Mouse (Mus musculus) testis, adult 2 months (tissue): ENCODE results near the gene Plpp7. TPM values are rescaled to one million over a fixed set of nuclear protein-coding genes. Genes with fewer than 3 reads are reported as not detected.
A peak's percentile ranks its signal among the peaks of the same experiment; 100 is the strongest.

Source experiments
- H3K27ac ChIP-seq: fragments of 200-500 bp; 2 replicates; pipeline ENCODE4 v1.5.1; 2012; ENCODE audit warnings: low read depth, low read length; ENCODE audit not compliant: control insufficient read depth, insufficient read depth
- H3K27me3 ChIP-seq: fragments of 200-500 bp; 2 replicates; pipeline ENCODE4 v1.6.1; 2012; ENCODE audit warnings: mild to moderate bottlenecking, low read length, moderate library complexity; ENCODE audit not compliant: control insufficient read depth, insufficient read depth
- H3K36me3 ChIP-seq: fragments of 200-500 bp; 2 replicates; pipeline ENCODE4 v1.6.1; 2012; ENCODE audit warnings: mild to moderate bottlenecking, low read length; ENCODE audit not compliant: control insufficient read depth, insufficient read depth
- H3K4me1 ChIP-seq: fragments of 200-500 bp; 2 replicates; pipeline ENCODE4 v1.6.1; 2012; ENCODE audit warnings: low read length; ENCODE audit not compliant: control insufficient read depth, insufficient read depth
- H3K4me3 ChIP-seq: fragments of 200-500 bp; 2 replicates; pipeline ENCODE4 v1.5.1; 2012; ENCODE audit warnings: low read depth, mild to moderate bottlenecking, low read length, moderate library complexity, mixed read lengths; ENCODE audit not compliant: control insufficient read depth
- CTCF ChIP-seq: fragments of 200-500 bp; IDR thresholded peaks from 2 replicates; pipeline ENCODE4 v1.5.1; 2012; ENCODE audit warnings: low read depth, mild to moderate bottlenecking, inconsistent platforms, low read length, moderate library complexity; ENCODE audit not compliant: control insufficient read depth, insufficient read depth, insufficient replicate concordance
- POLR2A ChIP-seq: fragments of 200-500 bp; IDR thresholded peaks from 2 replicates; pipeline ENCODE4 v1.6.1; 2012; ENCODE audit warnings: low read depth, mild to moderate bottlenecking, inconsistent platforms, low read length, moderate library complexity; ENCODE audit not compliant: control insufficient read depth
- polyA plus RNA-seq: library from polyadenylated mRNA; depleted of rRNA; stranded (reverse); fragments of >200 nt; gene quantifications from 2 replicates; pipeline ENCODE4 v1.2.3, GENCODE M21; 2012

Gene Plpp7
- polyA plus RNA-seq, 1 experiment: 4.7 TPM

DNA sequence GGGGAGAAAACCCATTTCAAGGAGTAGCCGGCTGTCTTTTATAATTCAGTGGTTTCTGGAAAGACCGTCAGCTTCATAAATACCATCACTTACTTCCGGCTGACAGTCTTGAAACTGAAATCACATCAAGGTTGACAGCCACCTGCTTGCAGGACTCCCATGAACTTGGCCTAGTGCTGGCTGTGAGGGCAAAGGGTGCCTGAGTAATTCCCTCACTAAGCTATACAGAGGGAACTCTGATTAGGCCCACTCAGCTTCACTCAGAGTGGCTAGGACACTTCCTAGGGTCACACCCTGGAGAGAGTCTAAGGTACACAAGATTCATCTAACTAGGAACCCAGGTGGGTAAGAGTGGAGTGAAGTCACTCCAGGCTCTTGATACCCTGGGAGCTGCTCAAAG is 14.6 kb upstream of the Plpp7 start:
- TF ChIP-seq CTCF (no peak), POLR2A (no peak)
- H3K27me3 ChIP-seq: no peaks in the 10 kb centered on the region
- H3K4me3 ChIP-seq: peak overlapping the region; percentile 76
- H3K36me3 ChIP-seq: no peaks in the 10 kb centered on the region
- peaks cover 14% of the 10 kb centered on the region for H3K4me1 ChIP-seq
- no peak overlapping the region for H3K27ac ChIP-seq

DNA sequence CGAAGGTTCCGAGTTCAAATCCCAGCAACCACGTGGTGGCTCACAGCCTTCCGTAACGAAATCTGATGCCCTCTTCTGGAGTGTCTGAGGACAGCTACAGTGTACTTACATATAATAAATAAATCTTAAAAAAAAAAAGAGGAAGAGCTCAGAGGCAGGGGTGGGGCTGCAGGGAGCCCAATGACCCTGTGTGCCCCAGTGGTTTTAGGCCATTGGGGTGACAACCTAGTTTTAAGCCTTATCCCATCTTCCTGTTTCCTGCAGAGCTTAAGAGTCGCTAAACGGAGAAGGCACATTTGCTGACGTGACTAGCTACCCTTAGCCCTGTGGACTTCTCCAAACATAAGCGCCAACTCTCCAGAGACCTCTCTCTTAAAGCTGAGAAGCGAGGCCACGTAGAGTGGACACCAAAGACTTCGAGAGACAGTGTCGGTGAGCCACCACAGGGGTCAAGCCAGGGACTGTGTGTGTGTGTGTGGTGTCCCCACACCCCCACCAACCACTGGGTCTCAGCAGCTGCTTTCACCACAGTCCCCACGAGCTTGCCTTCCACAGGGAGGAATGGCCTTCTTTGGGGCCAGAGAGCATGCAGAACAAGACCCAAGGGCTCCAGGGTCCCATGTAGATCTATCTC is 13.9 kb upstream of the Plpp7 start:
- no peak overlapping the region for H3K27ac ChIP-seq
- H3K4me3 ChIP-seq: peak overlapping the region; percentile 76
- no peaks in the 10 kb centered on the region for H3K27me3 ChIP-seq
- TF ChIP-seq POLR2A (no peak), CTCF (no peak)
- no peaks in the 10 kb centered on the region for H3K36me3 ChIP-seq
- H3K4me1 ChIP-seq: peaks cover 14% of the 10 kb centered on the region

DNA sequence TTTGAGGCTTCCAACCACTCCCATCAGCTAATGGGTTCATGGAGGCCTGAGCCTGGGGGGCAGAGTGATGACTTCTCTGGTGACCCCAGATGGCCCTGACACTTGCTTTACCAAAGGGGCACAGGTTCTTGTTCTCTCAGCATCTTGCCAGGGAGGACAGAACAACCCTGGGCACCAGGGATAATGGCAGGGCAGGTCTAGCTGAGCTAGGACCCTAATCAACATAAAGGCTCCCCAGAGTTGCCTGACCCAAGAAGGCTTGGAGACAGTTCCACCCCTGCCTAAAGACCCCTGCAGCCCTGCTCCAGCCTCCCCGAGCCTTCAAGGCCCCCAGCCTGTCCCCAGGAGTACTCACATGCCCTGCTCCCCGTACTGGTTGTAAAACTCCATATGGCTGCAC is 13.1 kb upstream of the Plpp7 start:
- H3K4me3 ChIP-seq: peak overlapping the region; percentile 76
- TF ChIP-seq POLR2A: no peak
- TF ChIP-seq CTCF: no peak
- H3K27me3 ChIP-seq: no peaks in the 10 kb centered on the region
- H3K36me3 ChIP-seq: no peaks in the 10 kb centered on the region
- peaks cover 19% of the 10 kb centered on the region for H3K4me1 ChIP-seq
- no peak overlapping the region for H3K27ac ChIP-seq

DNA sequence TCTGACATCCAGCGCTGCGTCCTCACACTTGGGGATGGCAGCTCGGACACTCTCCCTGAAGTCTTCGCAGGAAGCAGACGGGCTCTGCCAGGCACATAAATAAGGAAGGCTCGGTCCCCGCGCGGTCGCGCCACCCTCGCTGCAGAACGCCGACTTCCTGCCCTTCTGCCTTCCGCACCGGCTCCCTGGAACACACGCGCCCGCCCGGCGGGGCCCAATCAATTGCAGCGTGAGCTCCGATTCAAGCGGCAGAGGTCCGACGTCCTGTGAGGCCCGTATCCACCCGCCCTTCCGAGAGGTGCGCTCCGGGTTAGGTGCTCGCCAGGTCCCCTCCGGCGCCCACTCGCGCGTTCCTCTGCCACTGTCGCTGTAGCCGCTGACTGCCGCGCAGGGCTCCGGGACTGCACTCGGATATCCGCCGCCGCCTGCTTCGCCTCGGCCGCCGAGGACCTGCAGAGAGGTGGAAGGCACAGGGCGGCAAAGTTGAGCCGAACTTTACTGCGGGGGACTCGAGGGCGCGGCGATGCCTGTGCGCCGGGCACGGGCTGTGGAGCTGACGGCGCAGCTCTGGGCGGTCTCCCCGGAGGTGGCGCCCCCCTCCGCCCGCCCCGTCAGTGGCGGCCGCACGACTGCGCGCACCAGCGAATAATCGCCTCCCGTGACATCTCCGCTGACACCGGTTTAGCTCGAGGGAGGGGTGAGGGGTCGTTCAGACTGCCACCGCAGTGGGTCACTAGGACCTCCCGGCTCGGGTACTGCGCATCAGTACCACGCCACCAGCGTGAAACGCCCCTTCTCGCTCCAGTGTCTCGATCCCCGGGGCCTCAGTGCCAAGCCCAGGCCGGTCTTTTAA is 11.9 kb upstream of the Plpp7 start:
- peak overlapping the region; percentile 76 for H3K4me3 ChIP-seq
- no peak for TF ChIP-seq CTCF
- peak; percentile 78 for TF ChIP-seq POLR2A
- H3K27ac ChIP-seq: peak overlapping the region; percentile 55
- peaks cover 27% of the 10 kb centered on the region for H3K4me1 ChIP-seq
- H3K27me3 ChIP-seq: no peaks in the 10 kb centered on the region
- no peaks in the 10 kb centered on the region for H3K36me3 ChIP-seq

DNA sequence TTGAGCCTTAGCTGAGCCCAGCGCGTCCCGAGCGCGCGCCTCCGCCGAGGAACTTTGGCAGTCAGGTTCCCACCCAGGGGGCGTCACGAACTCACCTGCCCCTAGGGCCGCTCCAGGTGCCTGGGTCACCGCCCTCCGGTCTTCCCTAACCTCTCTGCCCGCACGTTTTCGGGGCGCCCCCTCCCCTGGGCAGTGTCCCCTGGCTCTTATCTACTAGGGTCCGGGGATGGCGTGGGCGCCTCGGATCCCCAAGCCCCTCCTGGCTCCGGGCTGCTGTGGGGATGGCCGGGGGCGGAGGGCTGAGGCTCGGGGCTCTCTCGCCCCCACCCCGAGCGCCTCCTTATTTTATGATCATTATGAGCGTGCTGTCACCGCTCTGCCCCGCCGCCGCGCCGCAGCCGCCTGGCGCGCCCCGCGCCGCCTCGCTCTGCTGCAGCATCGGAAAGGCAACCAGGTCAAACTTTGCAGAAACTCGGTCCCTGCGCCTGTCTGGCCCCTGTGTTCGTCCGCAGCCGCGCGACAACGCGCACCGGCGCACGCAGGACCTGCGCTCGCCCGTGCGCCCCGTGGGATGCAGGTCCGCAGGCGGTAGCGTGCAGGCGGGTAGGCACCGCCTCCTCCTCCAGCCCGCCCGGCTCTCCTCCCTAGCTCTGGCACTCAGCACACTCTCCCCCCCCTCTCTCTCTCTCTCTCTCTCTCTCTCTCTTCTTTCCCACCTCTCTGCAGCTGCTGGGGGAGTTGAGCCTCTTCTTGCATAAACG is 11.0 kb upstream of the Plpp7 start, which contains the start of gene Fam78a:
Gene Fam78a, minus strand, starts transcription at position 747 of the 761 bp plus-strand sequence.
- TF ChIP-seq CTCF: no peak
- no peak for TF ChIP-seq POLR2A
- Histone ChIP-seq H3K36me3 (no peaks in the 10 kb centered on the region), H3K27ac (peak within 1 kb of the TSS; percentile 83), H3K4me1 (peaks cover 28% of the 10 kb centered on the region), H3K27me3 (no peaks in the 10 kb centered on the region), H3K4me3 (peak within 1 kb of the TSS; percentile 76)

DNA sequence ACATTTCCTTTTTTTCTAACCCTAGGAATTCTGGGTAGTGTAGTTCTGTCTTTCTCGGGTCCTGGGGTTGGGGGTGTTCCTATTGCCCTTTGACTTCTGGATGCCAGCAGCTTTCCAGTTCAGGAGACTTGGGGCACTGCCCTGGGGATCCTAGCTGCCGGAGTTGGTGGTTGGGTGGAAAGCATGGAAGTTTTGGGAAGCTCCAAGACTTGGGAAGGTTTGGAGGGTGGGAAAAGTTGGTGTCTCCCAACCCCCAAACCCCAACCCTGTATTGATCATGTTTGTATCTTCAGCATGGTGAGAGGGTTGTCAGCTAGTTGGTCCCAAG is 10.5 kb upstream of the Plpp7 start:
- H3K4me3 ChIP-seq: peak overlapping the region; percentile 76
- H3K36me3 ChIP-seq: no peaks in the 10 kb centered on the region
- TF ChIP-seq POLR2A: no peak
- TF ChIP-seq CTCF: no peak
- H3K4me1 ChIP-seq: peaks cover 25% of the 10 kb centered on the region
- peak overlapping the region; percentile 10 for H3K27ac ChIP-seq
- no peaks in the 10 kb centered on the region for H3K27me3 ChIP-seq

DNA sequence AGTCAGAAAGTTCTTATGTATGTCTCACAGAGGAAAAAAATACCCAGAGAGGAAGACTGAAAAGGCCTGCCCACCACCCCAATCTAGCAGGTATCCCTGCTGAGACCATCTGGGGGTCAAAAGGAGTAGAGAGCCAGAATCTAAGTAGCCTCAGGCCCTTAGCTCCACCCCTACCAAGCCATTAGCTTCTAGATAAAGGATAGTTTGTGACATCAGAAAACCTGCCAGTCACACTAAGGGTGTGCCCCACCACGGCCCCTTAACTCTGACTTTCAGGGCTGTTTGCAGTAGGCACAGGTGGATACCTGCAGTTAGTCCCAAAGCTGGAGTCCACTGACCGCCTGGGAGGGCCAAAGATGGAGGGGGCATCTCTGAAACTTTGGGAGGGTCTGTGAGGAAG is 10.1 kb upstream of the Plpp7 start:
- TF ChIP-seq POLR2A (no peak), CTCF (no peak)
- Histone ChIP-seq H3K4me3 (peak overlapping the region; percentile 76), H3K27me3 (no peaks in the 10 kb centered on the region), H3K27ac (peak overlapping the region; percentile 83), H3K4me1 (peaks cover 25% of the 10 kb centered on the region), H3K36me3 (no peaks in the 10 kb centered on the region)
